Mouse (Mus musculus) kidney, postnatal 4 days (tissue): ENCODE results near the gene Wfdc5.

Experiments used
- DNase-seq, 2 experiments: peaks; one replicate each; pipeline ENCODE4 v3.0.0; 2021; ENCODE audit warnings: mixed read lengths in 2 of 2

The Wfdc5 gene

DNA sequence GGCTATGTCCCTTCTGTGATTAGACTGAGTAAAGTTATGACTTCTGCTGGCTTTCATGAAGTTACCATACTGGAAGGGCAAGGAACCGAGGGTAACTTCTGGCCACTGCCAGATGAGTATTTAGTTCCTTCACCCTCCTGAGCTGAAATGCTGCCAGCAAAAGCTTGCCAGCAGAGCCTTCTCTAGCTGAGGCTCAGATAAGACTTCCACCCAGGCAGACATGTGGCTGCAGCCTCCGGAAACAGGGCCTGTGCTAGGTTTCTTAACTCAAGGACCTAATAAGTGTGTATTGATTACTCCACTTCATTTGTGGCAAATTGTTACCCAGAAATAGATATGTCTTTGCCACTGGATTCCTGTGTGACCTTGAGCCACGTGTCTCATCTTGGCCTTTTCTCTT, 9.1 kb downstream of the Wfdc5 start:
- no peak for DNase-seq

DNA sequence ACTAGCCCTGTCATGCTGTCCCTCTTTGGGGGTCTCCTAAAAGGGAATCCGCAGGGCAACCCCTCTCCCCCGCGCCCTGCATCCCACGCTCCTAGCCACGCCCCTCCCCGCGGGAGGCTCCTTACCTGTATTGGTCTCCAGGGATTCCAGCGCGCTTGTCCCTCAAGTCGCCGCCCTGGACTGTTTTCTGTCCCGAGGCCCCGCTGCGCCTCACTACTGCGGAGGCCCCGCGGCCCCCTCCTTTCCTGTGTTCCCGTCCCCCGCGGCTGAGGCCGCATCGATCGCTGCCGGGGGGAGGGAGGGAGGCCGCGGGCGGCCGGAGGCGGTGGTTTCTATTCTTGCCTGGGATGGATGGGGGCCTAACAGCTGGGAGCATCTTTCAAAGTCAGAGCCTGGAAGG, 11.6 kb downstream of the Wfdc5 start, which contains the start of gene Kcns1:
Gene Kcns1, minus strand, starts transcription at position 212 of the 400 bp plus-strand sequence.
- peak; percentile 33 to 35 for DNase-seq

DNA sequence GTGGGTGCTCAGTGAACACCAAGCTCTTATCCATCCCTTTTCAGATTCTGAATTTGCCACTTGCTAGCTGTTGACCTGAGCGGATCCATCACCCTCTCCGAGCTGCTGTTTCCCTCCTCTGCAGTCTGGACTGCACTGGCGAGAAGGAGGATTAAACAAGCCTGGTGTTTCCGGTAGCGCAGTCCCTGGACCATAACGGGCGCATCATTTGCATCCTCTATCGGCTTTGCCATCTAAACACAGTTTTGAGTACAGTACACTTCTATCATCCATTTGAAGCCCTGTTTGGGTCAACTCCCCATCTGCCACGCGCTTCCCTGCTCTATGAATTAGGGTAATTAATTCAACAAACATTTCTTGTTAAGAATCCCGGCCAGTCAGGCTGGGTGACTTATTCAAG, 12.2 kb downstream of the Wfdc5 start:
- no peak for DNase-seq

DNA sequence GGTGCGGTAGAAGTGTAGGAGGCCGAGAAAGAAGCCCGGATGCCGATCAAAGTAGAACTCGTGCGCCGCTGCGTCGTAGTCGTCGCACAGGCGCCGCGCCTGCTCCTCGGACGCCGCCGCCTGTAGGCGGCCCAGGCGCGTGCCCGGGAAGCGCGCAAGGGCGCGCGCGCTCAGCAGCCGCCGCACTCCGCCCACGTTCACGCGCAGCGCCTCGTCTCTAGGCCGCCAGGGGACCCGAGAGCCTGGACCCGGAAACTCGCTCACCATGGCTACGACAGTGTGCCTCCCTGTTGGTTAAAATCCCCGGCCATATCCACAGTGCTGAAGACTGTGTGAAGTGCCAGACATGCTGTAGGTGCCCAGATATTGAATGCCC, 14.0 kb downstream of the Wfdc5 start:
- peak; percentile 36 to 55 for DNase-seq

DNA sequence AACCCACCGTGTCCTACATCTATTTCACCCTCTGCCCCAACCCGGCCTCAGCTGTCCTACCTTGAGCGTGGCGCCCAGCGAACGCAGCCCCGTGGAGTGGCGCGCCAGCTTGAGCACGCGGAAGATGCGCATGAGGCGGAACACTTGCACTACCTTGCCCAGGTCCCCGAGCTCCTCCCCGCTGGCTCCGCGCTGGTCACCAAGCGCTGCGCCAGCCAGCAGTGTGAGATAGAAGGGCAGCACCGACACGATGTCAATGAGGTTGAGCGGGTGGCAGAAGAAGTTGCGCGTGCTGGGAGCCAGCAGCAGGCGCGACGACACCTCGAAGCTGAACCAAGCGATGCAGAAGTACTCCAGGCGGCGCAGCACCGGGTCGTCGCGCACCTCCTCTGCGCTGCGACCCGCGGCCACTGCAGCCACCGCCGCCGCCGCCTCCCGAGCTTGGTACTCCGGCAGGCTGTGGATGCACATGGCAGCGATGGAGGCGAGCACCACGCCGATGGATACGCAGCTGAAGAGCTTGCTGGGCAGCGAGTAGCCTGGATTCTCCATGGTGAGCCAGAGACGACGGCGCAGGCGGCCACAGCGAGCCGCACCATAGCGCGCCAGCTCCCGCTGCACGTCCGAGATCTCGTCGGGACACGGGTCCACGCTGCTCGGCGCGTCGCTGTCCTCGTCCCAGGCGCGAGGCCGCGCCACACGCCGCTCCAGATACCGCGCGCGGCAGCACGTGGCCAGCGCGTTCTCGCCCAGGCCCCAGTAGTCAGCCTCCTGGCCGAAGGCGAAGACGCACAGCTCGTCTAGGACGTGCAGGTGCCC, 14.6 kb downstream of the Wfdc5 start:
- DNase-seq: peak; percentile 26 to 34

DNA sequence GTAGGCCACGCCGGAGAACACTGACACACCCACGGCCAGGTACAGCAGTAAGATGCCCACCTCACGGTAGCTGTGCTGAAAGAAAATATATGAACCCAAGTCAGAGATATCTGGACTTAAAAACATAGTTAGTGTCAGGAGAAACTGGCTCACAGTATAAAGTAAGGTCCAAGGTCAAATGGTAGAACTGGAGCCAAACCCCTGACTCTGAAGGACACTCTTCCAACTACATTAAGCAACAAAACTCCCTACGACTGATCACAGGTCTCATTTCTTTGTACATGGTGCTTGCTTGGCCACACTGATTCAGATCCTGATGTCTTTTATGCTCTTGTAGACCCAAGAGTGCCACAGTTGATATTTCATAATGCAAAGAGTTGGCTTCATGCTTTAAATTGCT, 17.6 kb downstream of the Wfdc5 start:
- DNase-seq: no peak

DNA sequence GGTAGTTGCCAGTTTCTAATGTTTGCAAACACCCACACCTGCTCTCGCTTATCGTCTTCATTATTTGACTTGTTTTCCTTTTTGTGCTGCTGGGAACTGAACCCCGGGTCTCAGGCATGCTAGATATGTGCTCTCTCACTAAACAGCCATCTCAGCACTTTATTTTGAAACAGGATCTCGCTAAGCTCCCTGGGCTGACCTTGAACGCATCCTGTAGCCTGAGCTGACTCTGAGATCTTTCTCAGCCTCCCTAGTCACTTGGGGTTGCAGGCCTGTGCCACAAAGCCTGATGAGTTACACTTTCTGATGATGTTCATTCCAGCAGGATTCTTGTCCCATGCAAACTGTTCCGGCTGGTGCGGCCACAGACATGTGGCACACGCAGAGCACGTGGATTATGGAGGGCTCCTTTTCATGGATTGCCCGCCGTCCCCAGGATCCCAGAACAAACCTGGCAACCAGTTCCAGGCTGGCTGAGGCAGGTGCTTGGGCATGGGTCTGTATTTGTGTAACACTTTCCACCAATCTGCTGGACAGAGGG, 21.0 kb downstream of the Wfdc5 start:
- DNase-seq: no peak

DNA sequence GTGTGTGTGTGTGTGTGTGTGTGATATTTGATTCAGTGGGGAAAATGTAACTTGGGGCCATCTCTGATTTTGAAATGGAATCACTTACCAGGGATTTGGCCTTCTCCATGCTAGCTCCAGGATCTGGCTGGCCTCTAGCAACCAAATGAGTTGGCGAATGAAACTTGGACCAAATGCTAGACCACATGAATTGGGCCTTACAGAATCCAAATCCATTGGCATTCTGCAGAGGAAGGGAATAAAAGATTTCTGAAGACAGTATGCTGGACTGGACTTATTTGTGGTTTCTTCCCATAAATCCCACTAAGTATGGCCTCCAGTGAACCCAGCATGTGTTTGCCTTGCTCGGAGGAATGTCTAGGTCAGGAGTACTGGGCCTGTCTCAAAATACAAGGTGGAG, 23.7 kb downstream of the Wfdc5 start:
- DNase-seq: no peak

DNA sequence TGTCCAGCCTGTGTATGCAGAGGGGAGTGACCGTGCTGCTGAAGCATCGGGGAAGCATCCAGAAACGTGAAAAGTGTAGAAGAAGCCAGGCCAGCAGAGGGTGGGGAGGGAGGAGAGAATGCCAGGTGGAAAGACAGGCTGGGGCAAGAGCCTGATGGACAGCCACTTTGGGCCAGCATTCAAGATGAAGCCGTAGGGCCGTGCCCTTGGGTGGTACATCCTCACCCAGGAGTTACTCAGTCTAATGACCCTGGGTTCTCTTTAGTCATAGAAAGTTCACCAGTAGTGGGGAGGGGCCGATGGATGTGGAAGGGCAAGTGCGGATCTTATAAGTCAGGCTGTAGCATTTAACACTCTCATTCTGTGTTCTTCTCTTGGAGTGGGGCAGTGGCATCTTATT, 26.4 kb downstream of the Wfdc5 start:
- no peak for DNase-seq

DNA sequence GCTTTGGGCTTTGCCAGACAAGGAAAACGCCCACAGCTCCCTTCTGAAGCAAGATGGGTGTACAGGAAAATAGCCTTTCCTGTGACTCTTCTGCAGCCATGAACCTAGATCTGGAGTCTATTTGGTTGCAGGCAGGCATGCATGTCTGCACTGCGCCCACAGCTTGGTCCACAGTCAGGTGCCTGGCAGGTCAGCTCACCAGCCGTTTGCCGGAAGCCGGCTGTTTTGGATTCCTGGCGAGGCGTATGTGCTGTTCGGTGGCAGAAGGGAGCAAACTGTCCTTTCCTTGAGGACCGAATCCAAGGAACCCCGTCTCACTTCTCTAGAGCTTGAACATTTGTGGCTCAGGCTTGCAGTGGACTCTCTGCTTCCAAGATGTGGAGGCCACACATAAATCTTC, 28.5 kb downstream of the Wfdc5 start:
- DNase-seq: no peak

DNA sequence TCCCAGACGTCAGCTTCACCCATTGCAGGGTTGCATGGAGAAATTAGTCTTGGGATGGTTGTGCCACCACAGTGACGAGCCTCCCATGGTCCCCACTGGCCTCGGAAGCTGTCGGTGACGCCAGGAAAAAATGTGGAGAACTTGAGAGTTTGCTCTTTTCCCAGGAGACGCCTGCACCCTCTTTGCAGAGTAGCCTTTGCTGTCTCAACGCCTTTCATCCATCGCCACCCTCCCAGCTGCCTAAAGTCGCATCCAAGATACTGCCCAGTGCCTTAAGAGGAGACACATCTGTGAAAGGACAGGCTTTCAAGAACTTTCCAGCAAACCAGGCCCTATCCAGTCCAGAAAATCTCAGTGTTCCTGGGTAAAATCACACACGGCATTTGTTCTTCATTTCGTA, 30.2 kb downstream of the Wfdc5 start:
- DNase-seq: no peak

DNA sequence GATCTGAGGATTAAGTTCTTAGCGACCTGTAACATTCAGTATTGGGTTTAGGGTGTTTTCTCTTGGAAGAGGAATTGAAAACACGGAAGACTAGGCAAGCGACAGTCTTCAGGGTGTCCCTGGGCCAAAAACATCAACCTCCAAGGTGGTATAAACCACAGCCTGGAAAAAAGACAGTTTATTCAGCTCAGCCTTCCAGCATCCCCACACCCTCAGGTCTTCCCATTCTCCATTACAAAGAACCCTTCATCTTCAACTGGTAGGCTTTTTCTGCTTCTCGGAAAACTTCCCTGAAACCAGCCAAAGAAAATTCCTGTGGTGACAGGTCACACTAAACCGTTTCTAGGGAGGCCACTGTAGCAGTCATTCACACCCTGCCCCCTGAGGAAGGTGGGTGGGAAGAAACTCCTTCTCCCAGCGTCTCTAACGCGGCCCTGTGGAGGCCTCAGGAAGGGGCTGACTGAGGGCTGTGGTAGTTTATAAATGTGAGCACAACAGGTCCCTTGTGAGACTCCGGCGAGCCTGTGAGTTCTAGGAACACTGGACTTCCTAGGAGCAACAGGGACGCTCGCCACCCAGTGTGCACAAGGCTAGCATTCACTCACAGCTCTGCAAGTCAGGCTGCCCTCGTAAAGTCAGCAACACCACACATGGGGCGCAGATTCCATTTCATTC, 32.3 kb downstream of the Wfdc5 start:
- no peak for DNase-seq

DNA sequence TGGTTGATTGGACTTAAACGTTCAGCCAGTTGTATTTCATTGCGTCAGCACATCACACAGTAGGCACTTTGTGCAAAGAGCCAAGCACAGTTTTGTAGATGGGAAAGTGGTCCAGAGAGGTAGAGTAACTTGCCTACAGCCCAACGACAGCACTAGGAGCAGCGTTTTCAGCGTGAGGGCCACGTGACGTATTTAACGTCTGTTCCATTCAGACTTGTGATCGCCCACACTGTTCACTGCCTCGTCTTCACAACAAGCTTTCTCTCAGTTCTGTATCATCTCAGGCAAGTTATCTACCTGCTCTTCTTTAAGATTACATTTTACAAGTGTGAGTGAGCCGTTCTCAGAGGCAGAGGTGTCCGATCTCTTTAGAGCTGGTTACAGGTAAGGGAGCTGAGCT, 36.0 kb downstream of the Wfdc5 start:
- no peak for DNase-seq

DNA sequence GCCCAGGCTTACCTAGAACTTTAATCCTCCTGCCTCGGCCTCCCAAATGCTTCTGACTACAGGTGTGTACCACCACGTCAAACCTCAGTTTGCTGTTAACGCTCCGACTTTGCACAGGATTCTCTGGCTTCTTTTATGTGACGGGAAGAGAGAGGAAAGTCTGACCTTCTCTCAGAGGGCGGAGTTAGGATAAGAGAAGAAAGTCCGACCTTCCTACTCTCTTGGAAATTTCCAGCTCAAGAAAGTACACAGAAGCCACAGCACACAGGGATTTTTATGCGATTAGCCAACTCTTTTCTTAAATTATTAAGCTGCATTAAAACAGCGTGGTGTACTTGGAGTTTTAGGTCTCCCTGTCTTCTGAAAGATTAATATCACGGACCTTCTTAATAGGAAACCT, 38.0 kb downstream of the Wfdc5 start:
- no peak for DNase-seq

DNA sequence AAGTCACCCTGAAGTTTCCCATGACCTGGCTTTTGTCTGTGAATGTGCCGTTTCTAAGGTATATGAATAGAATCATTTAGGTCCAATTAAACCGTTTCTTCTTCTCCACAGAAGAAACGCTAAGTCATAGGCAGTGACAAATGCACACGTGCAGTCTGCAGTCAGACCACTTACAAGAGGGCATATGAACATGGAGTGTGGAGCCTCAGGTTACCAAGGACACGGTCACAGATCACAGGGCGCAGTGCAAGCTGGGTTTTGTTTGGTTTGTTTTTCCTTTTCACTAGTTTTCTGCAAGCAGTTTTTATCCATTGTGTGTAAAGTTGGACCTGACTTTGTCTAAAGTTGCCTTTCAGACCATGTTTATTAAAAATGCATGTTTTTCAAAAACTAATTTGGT, 38.5 kb downstream of the Wfdc5 start:
- DNase-seq: peak in 1 of 2 experiments; percentile 45

DNA sequence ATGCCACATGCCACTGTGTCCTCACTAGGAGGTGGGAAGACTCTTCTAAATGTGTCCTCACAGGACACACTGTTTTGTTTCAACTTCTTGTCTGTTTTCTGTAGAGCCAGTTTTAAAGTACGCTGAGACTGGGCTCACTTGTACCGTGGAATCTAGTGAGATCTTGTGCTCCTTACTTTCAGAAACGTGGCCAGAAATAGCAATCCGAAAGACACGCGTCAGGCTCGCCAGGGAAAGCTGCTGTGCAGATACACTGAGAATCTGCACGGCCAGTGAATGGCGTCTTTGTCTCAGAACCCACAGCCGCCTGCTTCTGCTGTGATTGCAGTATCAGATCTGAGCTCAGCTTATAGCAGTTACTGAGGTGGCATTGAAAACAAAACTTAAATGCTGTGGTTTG, 40.5 kb downstream of the Wfdc5 start:
- DNase-seq: no peak

DNA sequence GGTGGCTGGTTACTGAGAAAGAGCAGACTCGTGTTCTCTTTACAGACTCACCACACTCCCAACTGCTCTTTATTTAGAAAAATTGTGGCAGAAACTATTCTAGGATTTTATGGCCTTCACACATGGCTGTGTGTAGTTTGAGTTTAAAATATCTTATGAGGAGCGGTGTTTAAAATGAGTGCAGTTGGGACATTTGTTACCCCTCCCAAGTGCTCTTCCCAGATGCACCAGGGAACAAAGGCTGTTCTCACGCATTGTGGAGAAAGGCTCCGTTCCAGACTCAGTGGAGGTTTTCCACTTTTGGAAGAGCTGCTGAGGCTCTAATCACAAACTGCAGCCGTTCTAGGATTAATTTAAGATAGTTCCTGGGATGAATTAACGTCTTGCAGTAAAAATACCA, 44.8 kb downstream of the Wfdc5 start:
- no peak for DNase-seq

DNA sequence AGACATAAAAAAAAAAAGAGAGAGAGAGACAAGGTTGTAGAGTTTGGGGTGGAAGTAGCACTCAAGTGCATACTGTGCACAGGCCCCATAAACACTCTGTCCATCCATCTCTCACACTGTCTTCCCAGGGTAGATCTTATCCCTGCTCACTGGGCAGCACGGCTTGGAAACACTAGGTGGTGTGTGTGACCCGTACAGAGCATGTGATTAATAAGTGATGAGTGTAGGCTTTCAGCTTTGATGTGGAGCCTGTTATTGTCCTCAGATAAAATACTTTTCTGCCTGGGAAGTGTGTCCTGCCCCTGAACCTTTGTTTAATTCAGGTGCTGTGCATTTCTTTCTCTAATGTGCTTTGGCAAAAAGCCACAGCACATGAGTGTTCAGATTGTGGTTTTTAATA, 46.1 kb downstream of the Wfdc5 start:
- peak in 1 of 2 experiments; percentile 23 for DNase-seq

DNA sequence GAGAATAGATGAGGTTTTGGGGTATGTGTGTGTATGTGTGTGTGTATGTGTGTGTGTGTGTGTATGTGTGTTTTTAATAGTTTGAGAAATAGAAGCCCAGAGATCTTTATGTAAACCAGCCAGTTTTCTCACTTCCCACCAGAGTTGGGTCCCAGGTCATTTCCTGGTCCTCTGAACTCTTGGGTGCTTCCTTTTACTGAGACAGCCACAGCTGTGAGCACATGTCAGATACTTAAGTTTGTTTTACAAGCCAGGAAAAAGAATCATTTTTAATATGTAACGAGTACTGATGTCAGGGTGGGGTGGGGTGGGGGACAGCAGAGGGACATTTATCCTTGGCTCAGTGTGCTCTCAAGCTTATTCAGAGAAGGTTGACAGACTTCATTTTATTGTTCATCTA, 47.2 kb downstream of the Wfdc5 start:
- DNase-seq: peak in 1 of 2 experiments; percentile 30

DNA sequence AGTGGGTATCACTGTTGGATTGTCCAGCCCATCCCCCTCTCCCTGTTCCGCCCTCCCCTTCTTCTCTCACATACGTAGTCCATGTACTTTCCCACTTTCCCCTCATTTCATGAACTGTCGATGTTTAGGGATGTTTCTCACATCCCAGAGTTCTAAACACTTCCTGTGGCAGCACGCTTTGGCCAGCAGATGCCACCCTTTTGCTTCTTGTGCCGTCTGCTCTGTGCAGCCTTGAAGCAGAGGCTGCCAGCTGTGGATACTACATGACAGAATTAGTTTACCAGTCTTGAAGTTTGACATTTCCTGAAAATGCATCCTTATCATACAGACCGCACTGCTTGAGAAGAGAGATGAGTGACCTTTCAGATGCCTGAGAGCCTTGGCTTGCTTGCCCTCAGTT, 48.0 kb downstream of the Wfdc5 start:
- peak; percentile 53 to 67 for DNase-seq

DNA sequence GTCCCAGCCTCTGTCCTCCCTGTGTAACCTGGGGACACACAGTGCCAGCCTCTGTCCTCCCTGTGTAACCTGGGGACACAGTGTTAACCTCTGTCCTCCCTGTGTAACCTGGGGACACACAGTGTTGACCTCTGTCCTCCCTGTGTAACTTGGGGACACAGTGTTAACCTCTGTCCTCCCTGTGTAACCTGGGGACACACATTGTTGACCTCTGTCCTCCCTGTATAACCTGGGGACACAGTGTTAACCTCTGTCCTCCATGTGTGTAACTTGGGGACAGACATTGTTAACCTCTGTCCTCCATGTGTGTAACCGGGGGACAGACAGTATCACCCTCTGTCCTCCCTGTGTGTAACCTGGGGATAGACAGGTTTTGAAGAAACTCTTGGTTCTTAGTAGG, 51.0 kb downstream of the Wfdc5 start:
- no peak for DNase-seq

DNA sequence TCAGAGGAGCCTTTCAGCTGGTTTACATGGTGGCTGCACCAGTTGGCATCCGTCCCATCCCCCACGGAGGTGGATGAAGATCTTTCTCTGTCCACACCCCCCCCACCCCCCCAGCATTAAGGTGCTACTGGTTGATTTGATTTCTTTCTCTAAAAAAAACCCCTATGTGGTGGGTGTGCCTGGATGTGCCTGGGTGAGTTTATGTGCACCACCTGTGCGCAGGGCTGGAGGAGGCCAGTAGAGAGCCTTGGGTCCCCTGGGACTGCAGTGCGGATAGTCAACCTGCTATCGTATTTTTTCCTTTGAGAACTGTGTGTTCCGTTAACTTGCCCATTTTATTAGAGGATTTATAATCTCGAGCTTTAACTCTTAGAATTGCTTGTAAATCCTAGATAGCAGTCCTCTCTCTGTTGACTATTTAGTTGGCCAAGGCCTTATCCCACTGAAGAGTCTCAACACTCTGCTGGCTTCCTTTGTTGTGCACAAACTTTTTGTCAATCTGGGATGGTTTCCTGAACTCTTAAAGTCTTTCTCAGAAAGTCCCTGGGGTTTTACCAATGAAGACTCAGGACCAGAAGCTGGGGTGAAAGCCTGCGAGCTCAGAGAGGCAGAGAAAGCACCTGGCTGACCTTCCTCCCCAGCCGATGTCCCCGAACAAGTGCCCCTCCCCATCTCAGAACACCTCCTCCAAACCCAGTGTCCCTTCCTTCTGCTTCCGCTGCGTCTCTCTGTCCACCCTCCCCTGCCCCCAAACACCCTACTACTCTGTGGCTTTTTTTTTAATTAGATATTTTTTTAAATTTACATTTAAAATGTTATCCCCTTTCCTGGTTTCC, 53.7 kb downstream of the Wfdc5 start:
- DNase-seq: no peak

DNA sequence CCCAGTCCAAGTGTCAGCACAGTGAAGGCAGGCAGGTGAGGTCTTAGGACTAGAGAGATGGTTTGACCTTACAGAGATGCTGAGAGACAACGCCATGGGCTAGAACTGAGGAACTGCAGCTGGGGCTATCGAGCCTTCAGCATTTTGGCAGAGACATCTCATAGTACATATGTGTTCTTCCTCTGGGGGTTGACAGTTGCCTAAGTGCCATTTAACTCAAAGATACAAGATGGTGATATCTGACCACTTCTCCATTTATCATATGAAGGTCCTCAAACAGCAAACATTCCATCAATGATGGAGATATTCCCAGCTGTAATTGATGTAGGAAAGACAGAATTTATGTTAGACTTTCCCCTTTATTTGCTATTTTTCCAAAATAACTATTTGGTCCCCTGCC, 55.2 kb downstream of the Wfdc5 start:
- no peak for DNase-seq
